Mouse (Mus musculus): Measurements from ENCODE around the gene Ltn1. TPM values are rescaled to one million over a fixed set of nuclear protein-coding genes. Genes with fewer than 3 reads are reported as not detected.

The Ltn1 gene
- polyA plus RNA-seq, 1 experiment from 2014 or later, result 6.9 TPM

DNA sequence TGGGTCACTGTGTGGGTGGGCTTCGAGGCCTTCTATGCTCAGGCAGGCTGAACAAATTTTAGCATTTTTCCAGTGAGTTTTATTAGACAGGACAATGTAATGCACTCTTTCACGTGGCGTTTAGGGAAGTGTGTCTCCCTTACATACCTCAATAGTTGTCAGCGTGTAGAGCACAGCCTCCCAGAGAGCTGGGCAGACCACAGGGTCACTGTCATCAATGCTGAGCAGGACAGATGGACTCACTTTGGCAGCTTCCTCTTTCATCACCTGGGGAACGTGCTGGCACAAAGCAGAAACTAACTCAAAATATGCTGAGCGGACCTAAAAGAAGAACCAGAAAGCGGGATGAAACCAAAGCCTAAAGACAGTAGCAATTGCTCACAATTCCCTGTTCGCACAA, 11.8 kb downstream of the Ltn1 start:
- Histone ChIP-seq H3K36me3 (replicated peaks; ENCODE audit: insufficient read depth, low read length) (peaks cover 88% of the 10 kb centered on the region), H3K9me3 (ENCODE audit: low read length) (0 out of 2 replicates have a peak, but pooled peaks cover 3% of the 10 kb centered on the region), H3K4me3 (ENCODE audit: low read depth, low read length) (no peak overlapping the region), H3K4me2 (ENCODE audit: low read depth, low read length) (no peak overlapping the region), H3K27me3 (ENCODE audit: insufficient read depth, low read length) (no peaks in the 10 kb centered on the region), H3K27ac (ENCODE audit: low read depth) (no peak overlapping the region), H3K4me1 (ENCODE audit: insufficient read depth) (no peaks in the 10 kb centered on the region), H3K9ac (replicated peaks) (no peak overlapping the region)
- no peak for TF ChIP-seq EP300 (IDR thresholded peaks at IDR 0.05; ENCODE audit: low read depth)
- no peak for TF ChIP-seq CTCF (IDR thresholded peaks at IDR 0.05; ENCODE audit: low read depth)
- DNase-seq (no peak), ATAC-seq (no peak)
- 82% methylated on average over 8 of the region's 8 CpGs for WGBS (ENCODE audit: insufficient replicate concordance)

- no peak overlapping the region for H3K4me2 ChIP-seq (ENCODE audit: low read depth, low read length)
- ATAC-seq (peak; percentile 73), DNase-seq (peak; percentile 64)
- H3K27ac ChIP-seq (ENCODE audit: low read depth), result no peak overlapping the region
- no peak for TF ChIP-seq EP300 (IDR thresholded peaks at IDR 0.05; ENCODE audit: low read depth)
- peak; percentile 56 for TF ChIP-seq CTCF (IDR thresholded peaks at IDR 0.05; ENCODE audit: low read depth)
- H3K4me1 ChIP-seq (ENCODE audit: insufficient read depth), result no peaks in the 10 kb centered on the region
- no peaks in the 10 kb centered on the region for H3K9me3 ChIP-seq (ENCODE audit: low read length)
- 81% methylated on average over 3 of the region's 3 CpGs for WGBS (ENCODE audit: insufficient replicate concordance)
- peaks cover 75% of the 10 kb centered on the region for H3K36me3 ChIP-seq (replicated peaks; ENCODE audit: insufficient read depth, low read length)
- H3K4me3 ChIP-seq (ENCODE audit: low read depth, low read length), result no peak overlapping the region
- H3K9ac ChIP-seq (replicated peaks), result no peak overlapping the region
- H3K27me3 ChIP-seq (ENCODE audit: insufficient read depth, low read length), result no peaks in the 10 kb centered on the region
Measured at GRCm38 (mm10) chr16:87405001-87405400, 27.4 kb downstream of the Ltn1 start.

- peak; percentile 29; the same call in 1 of the 2 replicates for ATAC-seq
Measured at GRCm38 (mm10) chr16:87393813-87394548, 38.4 kb downstream of the Ltn1 start.

GRCm38 (mm10) chr16:87387444-87387977, 44.9 kb downstream of the Ltn1 start:
- 93% methylated on average over 3 of the region's 3 CpGs for WGBS (ENCODE audit: insufficient replicate concordance)
- no peaks in the 10 kb centered on the region for H3K27me3 ChIP-seq (ENCODE audit: insufficient read depth, low read length)
- H3K9me3 ChIP-seq (ENCODE audit: low read length), result no peaks in the 10 kb centered on the region

More at GRCm38 (mm10) chr16:87393813-87394548, 38.4 kb downstream of the Ltn1 start:
- H3K27me3 ChIP-seq (ENCODE audit: insufficient read depth, low read length), result no peaks in the 10 kb centered on the region
- TF ChIP-seq EP300 (IDR thresholded peaks at IDR 0.05; ENCODE audit: low read depth) (no peak), CTCF (IDR thresholded peaks at IDR 0.05; ENCODE audit: low read depth) (peak; percentile 78)
- H3K27ac ChIP-seq (ENCODE audit: low read depth), result no peak overlapping the region
- no peaks in the 10 kb centered on the region for H3K9me3 ChIP-seq (ENCODE audit: low read length)
- no peaks in the 10 kb centered on the region for H3K4me1 ChIP-seq (ENCODE audit: insufficient read depth)
- H3K4me2 ChIP-seq (ENCODE audit: low read depth, low read length), result no peak overlapping the region
- H3K4me3 ChIP-seq (ENCODE audit: low read depth, low read length), result no peak overlapping the region
- no peak overlapping the region for H3K9ac ChIP-seq (replicated peaks)
- 49% methylated on average over 16 of the region's 16 CpGs for WGBS (ENCODE audit: insufficient replicate concordance)
- DNase-seq, result peak; percentile 46
- peaks cover 59% of the 10 kb centered on the region for H3K36me3 ChIP-seq (replicated peaks; ENCODE audit: insufficient read depth, low read length)

DNA sequence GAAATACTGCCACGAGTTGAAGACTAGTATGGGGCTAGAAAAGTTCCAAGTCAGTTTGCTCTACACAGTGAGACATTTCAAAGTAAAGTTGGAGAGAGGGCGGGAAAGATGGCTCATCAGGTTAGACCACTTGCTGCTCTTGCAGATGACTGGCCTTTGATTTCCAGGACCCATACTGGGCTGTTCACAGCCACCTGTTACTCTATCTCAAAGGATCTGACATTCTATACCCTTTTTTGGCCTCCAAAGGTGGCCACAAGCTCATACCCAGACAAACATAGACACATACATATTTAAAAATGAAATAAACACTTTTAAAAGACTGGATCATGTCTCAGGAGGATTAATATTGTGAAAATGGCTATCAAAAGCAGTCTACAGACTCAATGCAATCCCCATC, 48.0 kb downstream of the Ltn1 start:
- H3K27ac ChIP-seq (ENCODE audit: low read depth), result no peak overlapping the region
- H3K4me1 ChIP-seq (ENCODE audit: insufficient read depth), result no peaks in the 10 kb centered on the region
- H3K4me2 ChIP-seq (ENCODE audit: low read depth, low read length), result no peak overlapping the region
- WGBS (ENCODE audit: insufficient replicate concordance), result 84% methylated on average over 2 of the region's 2 CpGs
- ATAC-seq, result no peak
- no peaks in the 10 kb centered on the region for H3K27me3 ChIP-seq (ENCODE audit: insufficient read depth, low read length)
- H3K4me3 ChIP-seq (ENCODE audit: low read depth, low read length), result no peak overlapping the region
- TF ChIP-seq CTCF (IDR thresholded peaks at IDR 0.05; ENCODE audit: low read depth) (no peak), EP300 (IDR thresholded peaks at IDR 0.05; ENCODE audit: low read depth) (no peak)
- H3K9me3 ChIP-seq (ENCODE audit: low read length), result no peaks in the 10 kb centered on the region
- H3K9ac ChIP-seq (replicated peaks), result no peak overlapping the region
- DNase-seq, result no peak
- H3K36me3 ChIP-seq (replicated peaks; ENCODE audit: insufficient read depth, low read length), result peaks cover 64% of the 10 kb centered on the region

More at GRCm38 (mm10) chr16:87387444-87387977, 44.9 kb downstream of the Ltn1 start:
- DNase-seq, result no peak
- TF ChIP-seq EP300 (IDR thresholded peaks at IDR 0.05; ENCODE audit: low read depth) (no peak), CTCF (IDR thresholded peaks at IDR 0.05; ENCODE audit: low read depth) (no peak)
- H3K36me3 ChIP-seq (replicated peaks; ENCODE audit: insufficient read depth, low read length), result peaks cover 39% of the 10 kb centered on the region
- no peak overlapping the region for H3K4me2 ChIP-seq (ENCODE audit: low read depth, low read length)
- no peak overlapping the region for H3K9ac ChIP-seq (replicated peaks)
- H3K4me1 ChIP-seq (ENCODE audit: insufficient read depth), result no peaks in the 10 kb centered on the region
- H3K4me3 ChIP-seq (ENCODE audit: low read depth, low read length), result no peak overlapping the region
- no peak overlapping the region for H3K27ac ChIP-seq (ENCODE audit: low read depth)
- no peak for ATAC-seq

GRCm38 (mm10) chr16:87382996-87383395, 49.4 kb downstream of the Ltn1 start:
- Histone ChIP-seq H3K9me3 (ENCODE audit: low read length) (no peaks in the 10 kb centered on the region), H3K9ac (replicated peaks) (no peak overlapping the region), H3K4me2 (ENCODE audit: low read depth, low read length) (no peak overlapping the region), H3K4me1 (ENCODE audit: insufficient read depth) (no peaks in the 10 kb centered on the region), H3K27ac (ENCODE audit: low read depth) (no peak overlapping the region), H3K4me3 (ENCODE audit: low read depth, low read length) (no peak overlapping the region), H3K36me3 (replicated peaks; ENCODE audit: insufficient read depth, low read length) (peaks cover 65% of the 10 kb centered on the region), H3K27me3 (ENCODE audit: insufficient read depth, low read length) (no peaks in the 10 kb centered on the region)
- TF ChIP-seq EP300 (IDR thresholded peaks at IDR 0.05; ENCODE audit: low read depth), result no peak
- no peak for TF ChIP-seq CTCF (IDR thresholded peaks at IDR 0.05; ENCODE audit: low read depth)
- no peak for DNase-seq
- no peak for ATAC-seq
- WGBS (ENCODE audit: insufficient replicate concordance), result 90% methylated on average over 2 of the region's 2 CpGs

All from liver, postnatal 0 days (tissue).